Mouse (Mus musculus) spleen, adult 2 months (tissue): ENCODE measurements around the gene Gm29609. TPM values are rescaled to one million over a fixed set of nuclear protein-coding genes. Genes with fewer than 3 reads are reported as not detected.
A peak's percentile ranks its signal among the peaks of the same experiment; 100 is the strongest.

Experiments used
- DNase-seq, 2 experiments: peaks; one replicate each; pipeline versions ENCODE4 v3.0.0 to v3.0.0-alpha.2; 2012 to 2021; ENCODE audit warnings: low spot score in 2 of 2, low read depth in 1 of 2
- H3K27ac ChIP-seq: fragments of 200-500 bp; 2 replicates; pipeline ENCODE4 v1.5.1; 2012; ENCODE audit warnings: low read length, inconsistent platforms; ENCODE audit not compliant: insufficient read depth
- H3K27me3 ChIP-seq: fragments of 200-500 bp; 2 replicates; pipeline ENCODE4 v1.6.1; 2012; ENCODE audit warnings: mild to moderate bottlenecking, moderate library complexity, low read length, inconsistent platforms; ENCODE audit not compliant: control insufficient read depth, insufficient read depth
- H3K36me3 ChIP-seq: fragments of 200-500 bp; 2 replicates; pipeline ENCODE4 v1.6.1; 2012; ENCODE audit warnings: mild to moderate bottlenecking, low read length, inconsistent platforms; ENCODE audit not compliant: control insufficient read depth, insufficient read depth
- H3K4me1 ChIP-seq: fragments of 200-500 bp; 2 replicates; pipeline ENCODE4 v1.6.1; 2011; ENCODE audit warnings: inconsistent platforms; ENCODE audit not compliant: control insufficient read depth, insufficient read depth, insufficient read length
- H3K4me3 ChIP-seq: fragments of 200-500 bp; 2 replicates; pipeline ENCODE4 v1.5.1; 2011; ENCODE audit warnings: mild to moderate bottlenecking, inconsistent platforms; ENCODE audit not compliant: insufficient read depth, insufficient read length; ENCODE audit errors: extremely low read depth
- CTCF ChIP-seq: fragments of 200-500 bp; IDR thresholded peaks from 2 replicates; pipeline ENCODE4 v1.5.1; 2011; ENCODE audit warnings: mild to moderate bottlenecking, inconsistent platforms; ENCODE audit not compliant: insufficient read depth, insufficient read length, insufficient replicate concordance; ENCODE audit errors: extremely low read depth
- POLR2A ChIP-seq: fragments of 200-500 bp; IDR thresholded peaks from 2 replicates; pipeline ENCODE4 v1.6.1; 2011; ENCODE audit warnings: low read depth, low read length, inconsistent platforms
- WGBS: fragments of 180-500 bp; shearing (Covaris S2); methylation state at CpG from one replicate; pipeline ENCODE4 v1.1.7; 2018; 5-methylcytosine and 5-hydroxymethylcytosine counted together
- polyA plus RNA-seq: library from polyadenylated mRNA; depleted of rRNA; stranded (reverse); fragments of >200 nt; gene quantifications from 2 replicates; pipeline ENCODE4 v1.2.3, GENCODE M21; 2012; rRNA removed

The Gm29609 gene
- 1.4 and 2.1 TPM in 2 replicates for polyA plus RNA-seq

GRCm38 (mm10) chr5:31179766-31180630, at the start of gene Gm29609, which contains the start of gene Gtf3c2:
Gene Gm29609 (minus strand): TSS chr5:31179911.
Gene Gtf3c2 (minus strand): TSS chr5:31180144.
- no peak for TF ChIP-seq CTCF
- peak; percentile 75; the same call in 1 of the 2 replicates for TF ChIP-seq POLR2A
- Histone ChIP-seq H3K4me3 (peak within 1 kb of the TSS; percentile 87), H3K36me3 (no peaks in the 10 kb centered on the region; the same call in 1 of the 2 replicates), H3K27me3 (no peaks in the 10 kb centered on the region), H3K27ac (peak within 1 kb of the TSS; percentile 91), H3K4me1 (peaks cover 3% of the 10 kb centered on the region; the same call in 1 of the 2 replicates)
- DNase-seq = peak; percentile 93 to 95
- WGBS = under 1% methylated on average over 59 of the region's 59 CpGs

DNA sequence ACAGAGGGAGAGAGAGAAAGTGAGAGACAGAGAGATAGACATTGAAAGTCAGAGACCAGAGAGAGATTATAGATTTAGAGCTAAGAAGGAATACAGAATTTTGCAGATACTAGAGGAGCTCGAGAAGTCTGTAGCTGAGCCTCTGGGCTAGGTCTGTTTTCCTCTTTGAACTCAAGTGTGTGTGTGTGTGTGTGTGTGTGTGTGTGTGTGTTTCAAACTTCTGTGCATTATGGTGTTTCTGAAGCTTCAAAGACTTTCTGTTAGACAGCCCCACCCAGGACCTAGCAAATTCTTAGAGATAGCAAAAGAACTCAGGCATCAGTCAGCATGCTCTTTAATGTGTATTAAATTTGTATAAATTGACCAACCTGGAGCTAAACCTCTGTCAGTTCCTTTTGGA, 46.9 kb upstream of the Gm29609 start:
- 58% methylated on average over 1 of the region's 1 CpGs for WGBS
- H3K4me1 ChIP-seq = no peaks in the 10 kb centered on the region; the same call in 1 of the 2 replicates

GRCm38 (mm10) chr5:31222696-31223095, 43.0 kb upstream of the Gm29609 start:
- no peaks in the 10 kb centered on the region for H3K27me3 ChIP-seq
- TF ChIP-seq CTCF (no peak), POLR2A (no peak)
- H3K4me1 ChIP-seq = peaks cover 5% of the 10 kb centered on the region; the same call in 1 of the 2 replicates
- H3K27ac ChIP-seq = no peak overlapping the region
- DNase-seq = no peak
- H3K4me3 ChIP-seq = no peak overlapping the region
- 93% methylated on average over 9 of the region's 9 CpGs for WGBS
- no peaks in the 10 kb centered on the region for H3K36me3 ChIP-seq

More for the DNA sequence above, 46.9 kb upstream of the Gm29609 start:
- Histone ChIP-seq H3K27ac (no peak overlapping the region; the same call in 1 of the 2 replicates), H3K36me3 (no peaks in the 10 kb centered on the region), H3K4me3 (no peak overlapping the region), H3K27me3 (no peaks in the 10 kb centered on the region)
- no peak for DNase-seq
- TF ChIP-seq POLR2A (no peak), CTCF (no peak)

GRCm38 (mm10) chr5:31221304-31221945, 41.7 kb upstream of the Gm29609 start:
- TF ChIP-seq POLR2A (no peak), CTCF (no peak)
- peak in 1 of 2 experiments; percentile 13 for DNase-seq

GRCm38 (mm10) chr5:31220448-31221303, 41.0 kb upstream of the Gm29609 start, which contains the start of gene Ppm1g:
Gene Ppm1g (minus strand): TSS chr5:31220687.
- peak within 1 kb of the TSS; percentile 93 for H3K27ac ChIP-seq
- peak within 1 kb of the TSS; percentile 95 for H3K4me3 ChIP-seq
- peaks cover 8% of the 10 kb centered on the region for H3K4me1 ChIP-seq
- peak; percentile 88 to 97 for DNase-seq
- WGBS = under 1% methylated on average over 61 of the region's 70 CpGs
- no peaks in the 10 kb centered on the region for H3K27me3 ChIP-seq
- TF ChIP-seq CTCF (no peak), POLR2A (peak; percentile 95)
- no peaks in the 10 kb centered on the region for H3K36me3 ChIP-seq

More at GRCm38 (mm10) chr5:31221304-31221945, 41.7 kb upstream of the Gm29609 start:
- H3K4me1 ChIP-seq = peaks cover 8% of the 10 kb centered on the region
- H3K36me3 ChIP-seq = no peaks in the 10 kb centered on the region
- H3K27ac ChIP-seq = peak overlapping the region; percentile 91
- peak overlapping the region; percentile 95 for H3K4me3 ChIP-seq
- no peaks in the 10 kb centered on the region for H3K27me3 ChIP-seq
- WGBS = 35% methylated on average over 11 of the region's 11 CpGs

GRCm38 (mm10) chr5:31219911-31220447, 40.3 kb upstream of the Gm29609 start:
- peak overlapping the region; percentile 95 for H3K4me3 ChIP-seq
- peak overlapping the region; percentile 93 for H3K27ac ChIP-seq
- no peaks in the 10 kb centered on the region for H3K36me3 ChIP-seq
- WGBS = under 1% methylated on average over 40 of the region's 40 CpGs
- DNase-seq = no peak
- no peaks in the 10 kb centered on the region for H3K27me3 ChIP-seq
- peaks cover 8% of the 10 kb centered on the region for H3K4me1 ChIP-seq
- no peak for TF ChIP-seq POLR2A
- no peak for TF ChIP-seq CTCF
